Mouse (Mus musculus) adrenal gland, postnatal 0 days (tissue): ENCODE results near the gene Rftn1. TPM values are rescaled to one million over a fixed set of nuclear protein-coding genes. Genes with fewer than 3 reads are reported as not detected.

Experiments
- polyA plus RNA-seq: library from polyadenylated mRNA; unstranded; fragments of >200 nt; fragmentation: Nextera tagmentation; extraction: Ambion mirVana; gene quantifications from 2 replicates; pipeline ENCODE4 v1.2.1, GENCODE M21; 2015

Gene Rftn1
- 10.3 and 12.2 TPM in 2 replicates for polyA plus RNA-seq

DNA sequence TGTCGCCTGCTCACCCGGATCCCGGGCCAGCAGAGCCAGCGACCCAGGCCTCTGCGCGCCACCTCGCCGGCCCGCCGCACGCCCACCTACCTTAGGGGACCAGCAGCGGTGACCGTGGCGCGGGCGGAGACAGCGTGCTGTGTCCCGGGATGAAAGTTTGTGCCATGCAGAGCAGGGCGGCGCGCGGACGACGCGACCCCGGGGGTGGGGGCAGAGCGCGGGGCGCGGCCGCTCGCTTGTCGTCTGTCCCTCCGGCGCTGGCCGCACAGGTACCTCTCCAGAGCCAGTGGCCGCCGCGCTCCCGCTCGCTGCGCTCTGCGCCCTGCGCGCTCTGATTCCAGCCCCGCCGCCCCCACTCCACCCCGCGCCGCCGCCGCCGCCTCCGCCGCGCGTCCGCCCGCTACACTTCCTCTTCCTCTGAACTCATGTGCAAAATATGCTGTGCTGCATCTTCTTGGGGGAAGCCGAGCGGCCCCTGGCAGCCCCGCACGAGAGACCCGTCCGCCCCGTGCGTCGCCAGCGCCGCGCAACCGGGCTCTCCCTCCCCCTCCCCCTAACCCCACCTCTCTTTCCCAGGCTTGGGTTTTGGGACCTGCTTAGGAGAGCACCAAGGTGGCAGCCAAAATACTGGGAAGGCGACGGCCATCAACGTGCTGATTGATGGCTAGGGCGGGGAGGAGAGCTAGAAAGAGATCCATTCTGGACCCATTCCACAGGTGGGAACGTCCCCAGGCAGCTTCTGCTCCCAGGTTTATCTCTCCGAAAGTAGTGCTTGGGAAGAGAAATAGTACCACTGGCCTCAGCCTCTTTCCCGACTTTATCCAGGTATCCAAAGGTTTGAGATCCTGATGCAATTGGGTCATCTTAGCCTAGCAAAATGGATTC lies at the start of gene Rftn1:
Gene Rftn1 (minus strand): TSS at position 544 of the 885 bp plus-strand sequence.

Other genes starting within 250 kb of the Rftn1 start
- 0.92 and 2.3 TPM in 2 replicates for gene Dazl, start 103.0 kb upstream of the Rftn1 start, polyA plus RNA-seq